Mouse (Mus musculus) erythroblast, adult 5-6 weeks (primary cell): ENCODE measurements around the gene Hs3st3b1. TPM values are rescaled to one million over a fixed set of nuclear protein-coding genes. Genes with fewer than 3 reads are reported as not detected.

Experiments used
- ATAC-seq: replicated peaks from 2 replicates; pipeline ENCODE4 v1.8.0; 2016; ENCODE audit warnings: moderate number of reproducible peaks, mild to moderate bottlenecking, moderate TSS enrichment, inconsistent platforms; ENCODE audit not compliant: poor library complexity, low FRiP score, severe bottlenecking
- total RNA-seq, 2 experiments: library from RNA; stranded (forward) in 1 of 2; stranded (reverse) in 1 of 2; fragments of 150-400 nt in 1 of 2; fragments of 200-764, 138-1000 nt in 1 of 2; gene quantifications; 2 replicates each; pipeline versions ENCODE4 v1.2.3 to v1.2.4; 2015 to 2017; ENCODE audit warnings: low replicate concordance in 2 of 2

Hs3st3b1 gene
- total RNA-seq, 2 experiments from 2014 or later, result 1.1 TPM; not detected in 1

DNA sequence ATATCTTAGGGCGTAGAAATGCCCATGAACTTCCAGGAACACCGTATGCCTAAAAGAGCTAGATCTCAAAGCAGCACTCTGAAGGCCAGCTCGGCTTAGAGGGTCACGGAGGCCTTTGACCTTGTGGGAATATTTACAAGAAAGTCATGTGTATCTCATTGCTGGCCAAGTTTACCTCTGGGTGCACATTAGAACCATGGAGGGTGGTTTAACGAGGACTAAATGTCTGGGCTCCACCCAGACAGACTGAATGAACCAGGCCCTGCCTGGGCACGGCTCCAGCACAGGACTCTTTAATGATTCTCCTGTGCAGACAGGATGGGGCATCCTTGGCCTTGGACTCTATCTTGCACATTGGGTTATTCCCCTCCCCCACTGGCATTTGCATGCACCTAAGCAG, 27.9 kb downstream of the Hs3st3b1 start:
- no peak for ATAC-seq

DNA sequence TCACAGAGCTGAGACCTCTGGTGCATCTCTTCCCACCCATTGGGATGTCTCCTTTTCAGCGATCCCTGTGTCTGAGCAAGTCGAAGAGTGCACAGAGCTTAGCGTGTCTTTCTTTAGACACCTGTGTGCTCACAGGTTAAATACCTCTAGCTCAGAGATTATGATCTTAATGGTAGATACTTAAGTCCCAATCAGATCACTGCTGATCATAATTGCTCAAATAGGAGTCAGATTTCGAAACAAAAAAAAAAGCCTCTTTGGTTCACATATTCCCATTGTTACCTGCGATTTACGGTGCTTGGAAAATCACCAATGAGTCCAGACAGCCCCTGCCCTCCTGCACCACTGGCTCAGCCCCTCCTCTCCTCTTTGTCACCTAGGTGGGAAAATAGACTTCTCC, 28.5 kb downstream of the Hs3st3b1 start:
- no peak for ATAC-seq

DNA sequence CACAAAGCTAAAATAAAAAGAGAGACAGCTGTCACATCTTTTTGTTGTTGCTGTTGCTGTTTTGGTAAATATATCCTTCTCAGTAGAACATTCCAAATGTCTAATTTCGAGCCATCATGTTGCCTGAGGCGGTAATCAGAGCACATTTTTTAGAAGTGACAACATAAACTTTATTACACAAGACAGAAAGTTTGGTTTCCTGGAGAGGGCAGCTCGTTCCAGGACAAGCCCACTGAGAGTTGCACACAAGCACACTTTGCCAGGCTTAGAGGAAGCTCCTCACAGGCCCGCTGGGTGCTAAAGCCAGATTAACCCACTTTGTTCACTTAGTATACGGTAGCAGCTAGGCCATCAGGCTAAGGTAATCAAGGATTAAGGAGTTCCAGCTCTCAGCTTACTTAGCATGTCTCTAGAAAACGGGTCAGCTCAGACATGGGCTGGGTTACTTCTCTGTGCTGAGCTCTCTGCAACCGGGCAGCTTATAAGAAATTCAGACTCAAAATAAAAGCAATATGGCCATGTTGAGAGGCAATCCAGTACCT, 30.5 kb downstream of the Hs3st3b1 start:
- ATAC-seq, result no peak

DNA sequence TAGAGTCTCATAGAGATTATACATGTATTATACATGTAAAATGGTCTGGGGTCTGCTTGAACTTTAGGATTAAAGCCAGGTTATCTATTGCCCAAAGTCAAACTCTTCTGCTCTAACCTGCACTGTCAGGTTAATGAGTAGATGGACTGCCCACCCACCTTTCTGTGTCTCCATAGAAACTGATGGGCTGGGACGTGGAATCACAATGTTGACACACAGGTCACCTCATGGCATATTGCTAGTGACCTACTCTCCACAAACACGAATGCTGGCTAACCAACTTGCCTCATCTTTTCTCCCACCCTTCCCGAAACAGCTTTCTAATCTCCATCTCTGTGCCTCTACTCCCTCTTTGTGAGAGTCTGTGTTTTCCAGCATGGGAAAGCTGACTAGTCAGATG, 38.7 kb downstream of the Hs3st3b1 start:
- no peak for ATAC-seq

DNA sequence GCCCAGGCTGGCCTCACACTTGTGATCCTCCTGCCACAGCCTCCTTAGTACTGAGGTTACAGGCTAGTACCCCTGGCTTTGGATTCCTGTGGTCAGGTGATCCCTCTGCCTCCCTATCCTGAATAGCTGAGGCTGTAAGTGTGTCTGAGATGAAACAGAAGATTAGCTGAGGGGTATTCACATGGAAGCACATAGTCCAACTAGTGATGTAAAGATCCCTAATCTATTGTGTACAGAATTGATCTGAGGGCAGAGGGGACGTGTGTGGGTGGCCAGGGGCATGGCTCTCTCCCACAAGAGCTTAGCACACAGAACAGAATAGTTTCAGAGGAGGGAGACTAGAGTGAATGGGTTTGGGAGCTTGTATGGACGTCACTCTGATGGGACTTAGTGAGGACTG, 41.8 kb downstream of the Hs3st3b1 start:
- no peak for ATAC-seq

DNA sequence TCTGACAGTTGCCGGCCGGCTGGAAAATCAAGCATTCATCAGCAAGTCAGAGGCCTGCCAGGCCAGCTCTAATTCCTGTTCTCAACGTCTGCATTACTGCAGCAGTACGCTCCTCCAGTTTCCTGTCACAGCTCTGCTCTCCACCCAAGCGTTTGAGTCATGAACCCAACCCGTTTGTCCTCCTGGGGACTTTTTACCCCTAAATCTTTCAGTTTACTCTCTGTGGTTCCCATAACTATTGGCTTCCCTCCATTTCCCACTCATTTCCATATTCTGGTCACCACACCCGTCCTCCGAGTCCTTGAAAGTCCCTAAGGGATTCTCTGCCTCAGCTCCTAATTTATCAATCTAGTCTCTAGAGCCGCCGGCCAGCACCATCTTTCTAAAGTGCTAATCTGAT, 42.8 kb downstream of the Hs3st3b1 start:
- ATAC-seq, result no peak

DNA sequence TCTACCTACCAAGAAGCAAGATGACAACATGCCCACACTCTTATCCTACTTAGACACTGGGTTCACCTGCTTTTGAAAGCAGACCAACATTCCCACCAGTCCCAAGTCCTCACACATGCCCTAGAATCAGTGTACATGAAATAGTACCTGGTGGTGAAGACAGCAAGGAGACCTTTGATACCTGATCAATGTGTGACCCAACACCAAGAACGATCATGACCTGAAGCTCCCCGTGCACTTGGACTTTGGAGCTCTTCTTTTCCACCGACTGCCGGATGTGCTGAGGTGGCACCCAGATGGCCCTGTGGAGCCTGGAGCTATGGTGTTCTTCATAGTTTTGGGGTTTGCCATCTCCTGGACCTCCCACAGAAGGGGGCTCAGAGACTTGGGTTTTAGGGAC, 43.5 kb downstream of the Hs3st3b1 start:
- no peak for ATAC-seq

DNA sequence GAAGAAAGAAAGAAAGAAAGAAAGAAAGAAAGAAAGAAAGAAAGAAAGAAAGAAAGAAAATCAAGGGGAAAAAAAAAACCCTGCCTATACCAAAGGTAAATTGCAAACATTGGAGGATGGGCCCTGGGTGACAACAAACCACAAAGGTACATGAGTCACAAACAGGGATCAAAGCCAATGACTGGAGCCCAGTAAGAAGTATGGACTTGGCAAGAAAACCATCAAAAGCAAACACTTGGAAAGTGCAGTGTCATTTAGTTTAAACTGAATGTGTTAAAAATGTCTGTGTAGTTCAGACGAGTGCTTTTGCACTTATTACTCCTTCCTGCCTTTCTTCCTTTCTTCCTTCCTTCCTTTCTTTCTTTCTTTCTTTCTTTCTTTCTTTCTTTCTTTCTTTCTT, 59.3 kb downstream of the Hs3st3b1 start:
- ATAC-seq, result no peak

DNA sequence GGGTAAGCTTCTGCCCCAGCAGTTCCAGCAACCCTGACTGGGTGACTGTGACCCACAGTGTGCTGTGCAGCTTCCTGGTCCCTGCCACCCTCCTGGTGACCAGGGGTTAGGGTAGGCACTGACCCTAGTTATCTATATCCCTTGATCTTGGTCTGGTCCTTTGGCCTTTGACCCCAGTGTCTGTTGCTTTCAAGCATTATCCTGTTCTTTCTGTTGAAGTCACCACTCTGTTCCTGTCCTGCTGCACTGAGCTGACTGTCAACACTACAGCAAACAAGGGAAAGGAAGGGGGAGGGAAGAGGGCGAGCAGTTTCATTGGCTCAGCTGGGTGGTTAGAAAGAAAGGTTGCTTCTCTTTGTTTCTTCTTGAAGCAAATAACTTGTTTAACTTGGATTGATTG, 60.1 kb downstream of the Hs3st3b1 start:
- no peak for ATAC-seq

DNA sequence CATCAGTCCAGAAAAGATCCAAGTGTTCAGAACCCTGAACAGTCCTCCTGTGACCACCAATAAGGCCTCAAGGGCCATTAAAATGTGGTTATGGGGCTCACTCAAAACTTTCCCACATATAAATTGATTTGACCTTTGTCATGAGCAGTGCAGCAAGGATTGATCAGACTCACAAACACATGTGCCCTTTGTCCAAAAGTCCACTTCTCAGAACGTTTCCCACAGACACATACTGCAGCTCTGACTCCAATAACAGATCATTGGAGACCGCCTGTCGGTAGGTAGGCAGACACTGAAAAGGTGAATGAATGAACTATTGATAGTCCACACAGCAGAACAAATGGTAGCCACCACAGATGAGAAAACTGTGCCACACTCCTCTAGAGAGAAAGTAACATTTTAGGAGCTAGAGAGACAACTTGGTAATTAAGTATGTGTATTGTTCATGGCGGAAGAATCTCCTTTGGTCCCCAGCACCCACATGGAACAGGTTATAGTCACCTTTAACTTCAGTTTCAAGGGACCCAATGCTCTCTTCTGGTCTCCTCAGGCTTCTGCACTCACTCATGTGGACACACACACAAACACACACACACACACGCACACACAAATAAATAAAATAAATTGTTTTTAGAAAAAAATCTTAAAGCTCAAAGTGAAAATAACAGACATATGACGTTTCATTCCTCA, 70.9 kb downstream of the Hs3st3b1 start:
- ATAC-seq, result no peak

DNA sequence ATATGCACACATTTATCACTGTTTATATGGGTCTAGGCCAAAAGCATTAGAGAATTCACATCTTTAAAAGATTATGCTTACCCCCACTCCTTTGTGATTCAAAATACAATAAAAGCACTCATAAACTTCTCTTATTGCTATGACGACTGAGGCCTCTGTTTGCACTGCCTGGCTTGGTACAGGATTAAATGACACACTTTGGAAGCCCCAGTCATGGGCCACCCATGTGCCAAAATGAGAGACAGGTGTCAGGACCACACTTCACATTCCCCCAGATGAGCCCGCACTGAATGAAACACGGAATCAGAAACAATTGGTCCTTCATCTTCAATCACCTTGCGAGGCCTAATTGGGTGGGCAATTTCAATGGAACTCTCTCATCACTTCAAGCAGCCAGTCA, 71.8 kb downstream of the Hs3st3b1 start:
- ATAC-seq, result no peak

DNA sequence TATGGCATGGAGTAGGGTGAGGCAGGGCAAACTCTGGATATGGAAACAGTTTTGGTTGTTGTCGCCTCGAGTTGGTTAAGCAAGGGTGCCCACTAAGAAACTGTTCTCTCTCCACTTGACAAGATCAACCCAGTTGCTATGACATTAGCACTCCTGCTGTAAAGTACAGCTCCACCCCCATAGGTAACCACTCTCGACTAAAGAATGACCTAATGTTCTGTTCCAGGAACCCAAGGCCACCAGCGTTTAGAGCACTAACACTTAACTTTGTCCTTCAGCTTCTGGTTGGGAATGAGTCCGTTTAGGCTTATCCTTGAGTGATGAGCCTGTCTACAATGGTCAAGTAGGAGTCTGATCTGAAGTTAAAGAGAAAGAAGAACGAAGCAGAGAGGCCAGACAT, 76.7 kb downstream of the Hs3st3b1 start:
- no peak for ATAC-seq

DNA sequence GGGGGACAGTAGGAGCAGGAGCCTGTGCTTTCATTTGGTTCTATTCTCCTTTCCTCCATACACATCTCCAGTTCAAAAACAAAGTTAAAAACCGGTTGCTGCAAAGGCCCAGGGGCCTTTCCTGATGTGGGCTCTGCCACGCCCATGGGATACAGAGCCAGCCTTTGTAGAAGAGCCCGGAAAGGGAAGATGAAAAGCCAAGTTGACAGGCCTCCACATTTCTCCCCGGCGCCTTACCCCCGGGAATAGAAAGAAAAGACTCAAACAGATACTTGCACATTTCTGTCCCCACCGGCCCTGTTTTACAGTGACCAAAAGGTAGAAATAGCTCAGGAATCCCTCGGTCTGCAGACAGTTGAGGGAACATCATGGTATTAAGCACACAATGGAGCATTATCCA, 77.4 kb downstream of the Hs3st3b1 start:
- ATAC-seq, result no peak

DNA sequence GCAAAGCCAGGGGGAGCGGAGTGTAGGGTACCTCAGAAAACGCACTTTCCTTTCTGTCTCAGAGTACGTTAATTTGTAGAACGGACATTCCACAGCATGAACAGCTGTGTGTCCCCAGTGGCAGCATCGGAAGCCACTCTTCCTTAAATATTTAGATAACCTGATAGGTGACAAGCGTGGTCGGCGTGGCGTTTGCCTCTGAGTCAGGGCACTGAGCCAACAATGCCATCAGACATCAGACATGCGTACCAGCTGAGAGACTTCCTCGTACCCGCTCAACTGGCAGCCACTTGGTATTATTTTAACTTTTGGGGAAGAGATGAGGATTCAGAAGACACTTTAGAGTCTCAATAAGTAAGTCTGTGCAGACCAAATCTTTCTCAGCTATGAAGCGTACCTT, 84.6 kb downstream of the Hs3st3b1 start:
- no peak for ATAC-seq

Other genes with a start within 250 kb of the Hs3st3b1 start
- 2.7 and 3.1 TPM in 2 replicates for gene Cox10, start 157.2 kb upstream of the Hs3st3b1 start, total RNA-seq (2015; ENCODE audit: low replicate concordance)
- gene Cox10, start 157.2 kb upstream of the Hs3st3b1 start, total RNA-seq (2017; ENCODE audit: low replicate concordance), result 1.7 and 4.2 TPM in 2 replicates